Mouse (Mus musculus) forebrain, embryonic 14.5 days (tissue): ENCODE measurements around the gene Crocc2. TPM values are rescaled to one million over a fixed set of nuclear protein-coding genes. Genes with fewer than 3 reads are reported as not detected.

Source experiments
- ATAC-seq: fragments of 200-750 bp; cut with Nextera tagmentation; 2 replicates; pipeline ENCODE4 v1.8.0; 2017; ENCODE audit warnings: mild to moderate bottlenecking, moderate library complexity
- DNase-seq: peaks from one replicate; pipeline ENCODE4 v3.0.0-alpha.2; 2015; ENCODE audit warnings: low spot score
- H3K27ac ChIP-seq: fragments of 300-500 bp; sonication (generic); 2 replicates; pipeline ENCODE4 v1.5.1; 2014; ENCODE audit warnings: low read depth, mild to moderate bottlenecking, control low read depth, low read length, moderate library complexity
- H3K27me3 ChIP-seq: fragments of 300-500 bp; sonication (generic); replicated peaks from 2 replicates; pipeline ENCODE4 v1.6.1; 2014; ENCODE audit warnings: low read length, control low read depth, mixed read lengths; ENCODE audit not compliant: control insufficient read depth, insufficient read depth
- H3K36me3 ChIP-seq: fragments of 300-500 bp; sonication (generic); 2 replicates; pipeline ENCODE4 v1.6.1; 2014; ENCODE audit warnings: low read length, control low read depth; ENCODE audit not compliant: control insufficient read depth, insufficient read depth
- H3K4me1 ChIP-seq: fragments of 300-500 bp; sonication (generic); 2 replicates; pipeline ENCODE4 v1.6.1; 2014; ENCODE audit warnings: antibody characterized with exemption, low read length, control low read depth; ENCODE audit not compliant: control insufficient read depth, insufficient read depth
- H3K4me2 ChIP-seq: fragments of 300-500 bp; sonication (generic); 2 replicates; pipeline ENCODE4 v1.6.1; 2014; ENCODE audit warnings: mild to moderate bottlenecking, control low read depth, low read length
- H3K4me3 ChIP-seq: fragments of 300-500 bp; sonication (generic); 2 replicates; pipeline ENCODE4 v1.5.1; 2014; ENCODE audit warnings: low read depth, low read length, control low read depth
- H3K9ac ChIP-seq: fragments of 300-500 bp; sonication (generic); 2 replicates; pipeline ENCODE4 v1.6.1; 2014; ENCODE audit warnings: mild to moderate bottlenecking, low read length, control low read depth, moderate library complexity
- H3K9me3 ChIP-seq: fragments of 300-500 bp; sonication (generic); replicated peaks from 2 replicates; pipeline ENCODE4 v1.6.1; 2016; ENCODE audit warnings: low read length, control low read depth, mixed read lengths; ENCODE audit not compliant: control insufficient read depth
- WGBS: fragments of 180-500 bp; shearing (Covaris S2); extraction: QIAGEN DNeasy Blood & Tissue Kit; methylation state at CpG from one replicate; pipeline ENCODE4 v1.1.7; 2014; 5-methylcytosine and 5-hydroxymethylcytosine counted together
- polyA plus RNA-seq: library from polyadenylated mRNA; unstranded; fragments of >200 nt; fragmentation: Nextera tagmentation; extraction: Ambion mirVana; gene quantifications from 2 replicates; pipeline ENCODE4 v1.2.1, GENCODE M21; 2014

Crocc2 gene
- 0.19 and 0.56 TPM in 2 replicates for polyA plus RNA-seq

DNA sequence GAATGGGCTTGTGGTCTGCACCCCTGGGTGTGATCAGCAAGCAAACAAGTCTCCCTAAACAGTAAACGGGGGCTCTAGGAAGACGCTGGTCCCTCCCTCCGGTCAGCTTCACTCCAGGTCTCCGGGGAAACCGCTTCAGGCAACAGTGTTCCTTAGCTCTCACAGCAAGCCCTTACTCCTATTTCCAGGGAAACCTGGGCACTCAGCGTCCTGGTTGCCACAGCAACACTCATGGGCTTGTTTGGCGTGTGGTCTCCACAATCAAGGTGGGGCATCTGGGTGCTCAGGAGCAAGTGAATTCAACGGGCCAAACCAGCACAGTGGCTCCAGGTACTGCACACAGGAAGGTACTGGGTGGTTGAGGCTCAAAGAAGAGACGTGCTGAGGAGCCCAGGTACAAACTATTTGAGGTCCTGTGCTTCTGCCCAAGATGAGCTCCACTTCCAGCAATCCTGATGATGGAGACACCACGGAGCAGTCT, at the start of gene Crocc2:
Crocc2 (plus strand) TSS at position 431 of the 481 bp plus-strand sequence.
- H3K36me3 ChIP-seq, result no peaks in the 10 kb centered on the region
- no peak within 1 kb of the TSS for H3K4me3 ChIP-seq
- no peak within 1 kb of the TSS for H3K4me2 ChIP-seq
- no peak for ATAC-seq
- H3K27me3 ChIP-seq, result no peaks in the 10 kb centered on the region
- H3K27ac ChIP-seq, result no peak within 1 kb of the TSS
- H3K9ac ChIP-seq, result no peak within 1 kb of the TSS
- DNase-seq, result no peak
- WGBS, result 42% methylated on average over 10 of the region's 10 CpGs
- H3K4me1 ChIP-seq, result no peaks in the 10 kb centered on the region
- no peaks in the 10 kb centered on the region for H3K9me3 ChIP-seq

DNA sequence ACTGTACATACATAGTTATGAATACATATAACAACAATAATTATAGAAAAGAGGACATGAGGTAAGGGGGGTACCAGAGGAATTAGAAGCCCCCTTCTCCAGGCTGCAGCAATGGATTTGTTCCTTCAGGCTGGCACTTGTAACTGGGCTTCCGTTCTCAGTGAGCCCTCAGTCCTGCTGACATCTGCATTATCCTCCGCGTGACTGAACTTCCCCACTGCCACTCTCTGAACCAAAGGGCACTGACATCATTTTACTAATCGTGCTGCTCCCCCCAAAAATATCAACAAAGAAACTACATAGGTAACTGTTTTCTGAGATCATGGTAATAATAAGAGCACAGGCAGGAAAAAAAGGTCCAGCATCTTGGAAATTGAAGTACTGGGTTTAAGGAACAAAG, 49.7 kb upstream of the Crocc2 start:
- DNase-seq (no peak), ATAC-seq (no peak)
- Histone ChIP-seq H3K9ac (no peak overlapping the region), H3K9me3 (no peaks in the 10 kb centered on the region), H3K4me3 (no peak overlapping the region), H3K4me1 (peaks cover 7% of the 10 kb centered on the region; the same call in 1 of the 2 replicates), H3K4me2 (no peak overlapping the region), H3K36me3 (no peaks in the 10 kb centered on the region), H3K27me3 (no peaks in the 10 kb centered on the region), H3K27ac (no peak overlapping the region)
- WGBS, result 25% methylated on average over 4 of the region's 4 CpGs

DNA sequence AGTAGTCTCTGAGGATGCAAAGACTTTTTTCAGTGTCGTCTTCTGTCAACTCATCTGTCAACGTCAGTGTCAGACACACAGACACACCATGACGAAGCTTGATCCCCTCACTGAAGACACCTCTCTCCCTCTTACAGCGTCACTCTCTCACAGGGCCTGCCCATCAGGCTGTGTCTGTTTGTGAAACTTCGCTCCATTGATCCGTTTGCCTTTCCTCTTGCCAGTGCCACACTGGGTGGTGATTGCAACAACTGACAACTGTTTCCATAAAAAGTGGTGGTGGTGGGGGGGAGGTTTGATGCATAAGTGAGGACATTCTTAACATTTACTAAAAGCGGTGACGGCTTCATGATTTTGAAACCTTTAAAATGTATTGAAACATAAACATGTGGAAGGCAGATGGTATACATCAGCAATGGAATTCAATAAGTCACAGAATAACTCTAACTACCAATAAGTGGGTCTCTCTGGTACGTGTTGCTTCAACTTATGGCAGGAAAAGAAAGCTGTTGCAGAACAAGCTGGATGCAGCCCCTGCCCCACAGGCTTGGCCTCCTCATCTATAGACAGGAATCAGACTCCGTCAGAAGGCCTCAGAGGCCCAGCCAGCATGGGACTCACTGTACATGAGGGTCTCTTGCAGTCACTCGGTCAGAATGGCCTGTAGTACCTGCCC, 45.2 kb upstream of the Crocc2 start:
- no peak overlapping the region for H3K4me3 ChIP-seq
- H3K9ac ChIP-seq, result no peak overlapping the region
- no peaks in the 10 kb centered on the region for H3K27me3 ChIP-seq
- H3K4me2 ChIP-seq, result no peak overlapping the region
- 88% methylated on average over 11 of the region's 11 CpGs for WGBS
- no peaks in the 10 kb centered on the region for H3K36me3 ChIP-seq
- H3K4me1 ChIP-seq, result no peaks in the 10 kb centered on the region
- H3K27ac ChIP-seq, result no peak overlapping the region
- no peaks in the 10 kb centered on the region for H3K9me3 ChIP-seq
- ATAC-seq, result no peak
- DNase-seq, result no peak

DNA sequence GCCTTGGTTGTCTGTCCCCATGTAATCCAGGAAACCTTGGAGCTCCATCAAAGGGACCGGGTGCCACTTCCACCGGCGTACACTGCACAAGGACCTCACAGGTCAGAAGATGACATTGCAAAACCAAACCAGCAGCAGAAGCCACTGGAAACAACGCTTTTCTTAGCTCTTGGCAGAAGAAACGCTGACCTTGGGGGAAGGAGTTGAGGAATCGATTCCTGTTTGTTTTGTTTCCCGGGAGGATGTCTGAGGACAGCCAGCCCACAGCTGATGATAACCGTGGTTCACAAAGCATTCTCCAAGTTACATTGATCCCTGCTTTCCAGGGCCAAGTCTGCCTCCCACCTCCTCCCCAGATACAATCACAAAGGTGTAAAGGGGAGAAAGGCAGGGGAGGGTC, 44.5 kb upstream of the Crocc2 start:
- Histone ChIP-seq H3K27ac (no peak overlapping the region), H3K9ac (no peak overlapping the region), H3K27me3 (no peaks in the 10 kb centered on the region), H3K4me1 (no peaks in the 10 kb centered on the region), H3K36me3 (no peaks in the 10 kb centered on the region), H3K4me2 (no peak overlapping the region), H3K4me3 (no peak overlapping the region), H3K9me3 (no peaks in the 10 kb centered on the region)
- DNase-seq, result no peak
- no peak for ATAC-seq
- WGBS, result 87% methylated on average over 8 of the region's 8 CpGs

DNA sequence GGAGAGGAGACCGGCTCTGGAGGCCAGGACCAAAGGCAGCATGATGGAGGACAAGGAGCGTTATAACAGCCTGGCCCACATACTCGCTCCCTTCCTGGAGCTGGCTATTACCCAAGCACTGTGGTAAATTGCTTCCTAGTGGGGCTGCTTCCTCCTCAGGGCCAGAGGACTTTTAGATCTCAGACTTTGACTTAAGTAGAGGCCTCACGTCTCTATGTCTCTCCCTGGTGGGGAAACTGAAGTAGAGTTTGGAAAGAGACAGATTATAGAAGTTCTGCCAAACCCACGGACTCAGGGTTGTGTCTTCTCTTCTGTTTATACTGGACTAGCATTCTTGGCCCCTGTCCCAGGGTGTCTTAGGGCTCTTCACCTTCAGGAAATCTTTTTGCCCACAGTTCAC, 43.3 kb upstream of the Crocc2 start:
- Histone ChIP-seq H3K9me3 (no peaks in the 10 kb centered on the region), H3K36me3 (no peaks in the 10 kb centered on the region), H3K9ac (no peak overlapping the region), H3K4me1 (no peaks in the 10 kb centered on the region), H3K4me3 (no peak overlapping the region), H3K4me2 (no peak overlapping the region), H3K27ac (no peak overlapping the region), H3K27me3 (no peaks in the 10 kb centered on the region)
- ATAC-seq (no peak), DNase-seq (peak; percentile 14)
- 70% methylated on average over 5 of the region's 5 CpGs for WGBS

DNA sequence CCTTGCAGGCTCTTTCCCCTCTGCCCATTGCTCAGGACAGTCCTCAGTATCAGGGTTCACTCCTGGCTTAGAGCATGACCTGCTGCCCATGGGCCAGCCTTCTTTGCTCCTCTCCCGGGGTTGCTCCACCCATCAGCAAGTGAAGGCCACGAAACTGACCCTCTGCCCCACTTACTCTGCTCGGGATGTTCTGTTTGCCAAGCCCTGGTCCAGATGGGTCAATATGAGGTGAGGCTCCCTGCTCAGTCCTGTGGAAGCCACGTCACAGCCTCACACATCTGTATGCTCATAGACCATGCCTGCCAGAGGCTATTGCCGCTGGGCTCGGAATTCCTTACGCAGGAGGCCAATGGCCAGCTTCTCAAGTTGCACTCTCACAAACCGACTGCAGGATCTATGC, 40.3 kb upstream of the Crocc2 start:
- DNase-seq, result no peak
- no peaks in the 10 kb centered on the region for H3K27me3 ChIP-seq
- H3K9ac ChIP-seq, result no peak overlapping the region
- 88% methylated on average over 8 of the region's 8 CpGs for WGBS
- no peaks in the 10 kb centered on the region for H3K36me3 ChIP-seq
- no peak overlapping the region for H3K27ac ChIP-seq
- H3K4me2 ChIP-seq, result no peak overlapping the region
- H3K4me3 ChIP-seq, result no peak overlapping the region
- no peaks in the 10 kb centered on the region for H3K4me1 ChIP-seq
- H3K9me3 ChIP-seq, result no peaks in the 10 kb centered on the region
- no peak for ATAC-seq

DNA sequence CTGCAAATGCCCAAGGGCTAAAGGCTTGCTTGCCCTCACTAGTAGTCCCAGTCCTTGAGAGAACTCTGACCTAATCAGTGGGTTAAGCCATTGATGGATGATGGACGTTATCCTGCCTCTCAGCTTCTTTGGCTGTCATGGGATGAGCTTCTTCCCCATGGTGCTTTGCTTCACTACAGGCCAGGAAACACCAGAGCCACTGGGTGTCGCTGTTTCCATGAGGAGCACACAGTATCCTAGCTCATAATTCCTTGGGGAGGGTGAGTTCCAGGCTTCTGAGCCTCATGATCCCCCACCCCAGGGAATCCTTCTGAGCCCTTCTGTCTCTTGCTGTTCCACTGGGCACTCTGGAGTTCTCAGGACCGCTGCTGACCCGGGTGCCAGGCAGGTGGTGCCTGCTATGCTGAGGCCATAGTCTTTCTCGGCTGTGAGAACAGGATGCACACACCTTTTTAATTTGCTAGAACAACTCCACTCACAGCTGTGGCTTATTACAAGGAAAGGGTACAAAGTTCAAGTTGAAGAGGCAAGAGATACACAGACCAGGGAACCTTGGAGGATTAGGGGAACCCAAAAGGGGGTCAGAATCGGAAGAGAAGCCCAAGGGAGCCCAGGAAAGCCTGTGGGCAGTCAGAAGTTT, 39.7 kb upstream of the Crocc2 start:
- no peak overlapping the region for H3K4me3 ChIP-seq
- H3K27me3 ChIP-seq, result no peaks in the 10 kb centered on the region
- DNase-seq (peak; percentile 55), ATAC-seq (0 out of 2 replicates have a peak, but pooled peaks have one; percentile 40)
- WGBS, result 29% methylated on average over 6 of the region's 6 CpGs
- no peaks in the 10 kb centered on the region for H3K36me3 ChIP-seq
- no peak overlapping the region for H3K9ac ChIP-seq
- no peaks in the 10 kb centered on the region for H3K4me1 ChIP-seq
- no peaks in the 10 kb centered on the region for H3K9me3 ChIP-seq
- no peak overlapping the region for H3K27ac ChIP-seq
- no peak overlapping the region for H3K4me2 ChIP-seq

DNA sequence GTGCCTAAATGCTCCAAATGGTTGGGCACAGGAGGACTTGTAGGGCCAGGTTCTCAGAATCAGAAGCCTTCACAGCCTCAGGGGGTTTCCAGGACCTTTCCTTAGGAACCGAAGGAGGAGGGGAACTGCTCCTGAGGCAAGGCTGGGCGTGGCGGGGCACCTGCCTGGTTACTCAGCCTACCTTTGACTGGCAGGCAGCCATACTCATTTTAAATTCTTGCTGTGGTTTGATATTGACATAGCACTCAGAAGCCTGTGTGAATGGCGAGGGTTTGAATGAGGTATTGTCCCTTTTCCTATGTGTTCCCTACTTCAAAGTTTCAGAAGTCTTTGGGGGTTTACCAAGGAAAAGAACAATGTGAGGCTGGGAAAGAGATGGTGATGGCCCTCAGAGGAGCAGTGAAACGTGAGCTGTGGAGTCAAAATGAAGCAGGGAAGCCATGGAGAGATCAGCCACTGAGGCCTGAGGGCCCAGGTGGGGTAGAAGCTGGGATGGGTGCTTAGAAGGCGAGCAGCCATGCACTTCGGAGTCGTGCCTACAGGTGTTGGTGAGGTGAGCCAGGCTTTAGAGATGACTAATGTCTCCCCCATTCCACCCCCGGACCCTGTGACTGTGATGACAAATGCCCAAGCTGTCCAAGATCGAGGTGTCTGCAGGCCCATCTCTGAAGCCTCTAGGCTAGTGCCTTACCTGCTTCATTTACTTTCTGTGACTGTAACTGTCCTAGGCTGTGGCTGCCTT, 38.1 kb upstream of the Crocc2 start:
- H3K9me3 ChIP-seq, result no peaks in the 10 kb centered on the region
- no peak overlapping the region for H3K4me2 ChIP-seq
- H3K36me3 ChIP-seq, result no peaks in the 10 kb centered on the region
- DNase-seq, result no peak
- H3K4me1 ChIP-seq, result no peaks in the 10 kb centered on the region
- H3K9ac ChIP-seq, result no peak overlapping the region
- no peak for ATAC-seq
- H3K27me3 ChIP-seq, result no peaks in the 10 kb centered on the region
- H3K4me3 ChIP-seq, result no peak overlapping the region
- no peak overlapping the region for H3K27ac ChIP-seq
- WGBS, result 74% methylated on average over 10 of the region's 10 CpGs

DNA sequence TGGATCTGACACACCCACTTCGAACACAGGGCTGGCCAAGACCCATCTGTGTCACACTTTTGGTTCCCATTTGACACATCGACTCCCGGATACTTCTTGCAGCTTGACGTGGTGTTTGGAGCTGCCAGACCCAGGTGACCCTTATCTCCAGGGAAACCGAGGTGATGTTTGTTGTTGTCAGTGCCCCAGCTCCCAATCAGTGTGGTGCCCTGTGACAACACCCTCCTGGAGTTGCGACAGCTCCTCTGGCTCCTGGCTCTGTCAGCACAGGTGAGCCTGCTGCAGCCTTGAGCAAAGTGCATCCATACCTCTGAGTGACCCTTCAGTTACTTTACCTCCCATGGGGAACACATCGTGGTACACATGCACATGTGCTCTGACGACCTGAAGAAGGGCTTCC, 35.8 kb upstream of the Crocc2 start:
- Histone ChIP-seq H3K9ac (no peak overlapping the region), H3K36me3 (no peaks in the 10 kb centered on the region), H3K27me3 (no peaks in the 10 kb centered on the region), H3K4me1 (no peaks in the 10 kb centered on the region), H3K4me2 (no peak overlapping the region), H3K9me3 (no peaks in the 10 kb centered on the region), H3K4me3 (no peak overlapping the region), H3K27ac (no peak overlapping the region)
- ATAC-seq (no peak), DNase-seq (no peak)
- 76% methylated on average over 8 of the region's 8 CpGs for WGBS
